Comparison of ENCODE assay signal across 15 mouse cellular contexts in genomic region chr6:114261609-114262008, GRCm38 (mm10). TPM values are rescaled to one million over a fixed set of nuclear protein-coding genes. Genes with fewer than 3 reads are reported as not detected.
DNase-seq lines count a peak whose midpoint lies in the region; ATAC-seq lines count a peak whose summit lies in the region.
"Had no signal": no experiment of that assay in that cellular context is flagged by ENCODE, and none has a peak within 500 bp of the region (broad histone marks: within the 10 kb centered on the region; RNA-seq: fewer than 3 reads in every experiment).

No protein-coding gene starts in this region.

- intact Hi-C loops in left cerebral cortex, postnatal 4 days (cut with DNase I), result no loop called here

- peak; percentile 27; the same call in 1 of the 2 replicates for ATAC-seq in forebrain, embryonic 14.5 days
- 0 out of 2 replicates have a peak, but pooled peaks have one; percentile 23 for ATAC-seq in hindbrain, embryonic 13.5 days (ENCODE audit: low FRiP score)
- ATAC-seq: CD4-positive, CD25-positive, alpha-beta regulatory T cell, adult 4 months; liver, postnatal 0 days had no signal

- peak overlapping the region; percentile 32; the same call in 1 of the 2 replicates for H3K9ac ChIP-seq in forebrain, embryonic 14.5 days (ENCODE audit: low read length)
- H3K9ac ChIP-seq in hindbrain, embryonic 13.5 days, result 0 out of 2 replicates have a peak overlapping the region, but pooled peaks have one; percentile 35
- H3K9ac ChIP-seq: heart, embryonic 15.5 days; limb, embryonic 15.5 days; liver, postnatal 0 days had no signal

- H3K27ac ChIP-seq in forebrain, embryonic 14.5 days (ENCODE audit: low read depth, low read length), result peak overlapping the region; percentile 27; the same call in 1 of the 2 replicates
- peak overlapping the region; percentile 52; the same call in 1 of the 2 replicates for H3K27ac ChIP-seq in hindbrain, embryonic 13.5 days
- H3K27ac ChIP-seq: heart, embryonic 15.5 days; limb, embryonic 15.5 days had no signal

- H3K4me1 ChIP-seq in forebrain, embryonic 14.5 days (ENCODE audit: control insufficient read depth, insufficient read depth, low read length), result peaks cover 27% of the 10 kb centered on the region
- H3K4me1 ChIP-seq in hindbrain, embryonic 13.5 days (replicated peaks), result peaks cover 78% of the 10 kb centered on the region

- H3K9me3 ChIP-seq in forebrain, embryonic 14.5 days (replicated peaks; ENCODE audit: control insufficient read depth, low read length), result no peaks in the 10 kb centered on the region
- H3K9me3 ChIP-seq in hindbrain, embryonic 13.5 days, result no peaks in the 10 kb centered on the region
- H3K9me3 ChIP-seq: heart, embryonic 15.5 days; limb, embryonic 15.5 days had no signal

- peak; percentile 81 for DNase-seq in left cerebral cortex, postnatal 4 days
- DNase-seq in left cerebral cortex, adult 11 months (ENCODE audit: low spot score), result no peak
- DNase-seq in forebrain, embryonic 14.5 days (ENCODE audit: low spot score), result peak; percentile 42
- peak; percentile 85 for DNase-seq in retina, embryonic 14.5 days (ENCODE audit: low spot score)
- no peak for DNase-seq in urinary bladder, postnatal 4 days (ENCODE audit: low spot score in 2 of 2)
- DNase-seq in urinary bladder, postnatal 36 days (ENCODE audit: low spot score in 2 of 2), result no peak
- DNase-seq: adrenal gland, postnatal 10 days; kidney, adult 2 months; liver, postnatal 0 days; thymus, adult 2 months had no signal

- H3K4me2 ChIP-seq in forebrain, embryonic 14.5 days (ENCODE audit: low read length), result no peak overlapping the region
- no peak overlapping the region for H3K4me2 ChIP-seq in hindbrain, embryonic 13.5 days
- H3K4me2 ChIP-seq: heart, embryonic 15.5 days; limb, embryonic 15.5 days had no signal

- no peaks in the 10 kb centered on the region for H3K36me3 ChIP-seq in forebrain, embryonic 14.5 days (ENCODE audit: control insufficient read depth, insufficient read depth, low read length)
- no peaks in the 10 kb centered on the region for H3K36me3 ChIP-seq in hindbrain, embryonic 13.5 days
- H3K36me3 ChIP-seq: heart, embryonic 15.5 days; limb, embryonic 15.5 days had no signal

- no peaks in the 10 kb centered on the region for H3K27me3 ChIP-seq in forebrain, embryonic 14.5 days (replicated peaks; ENCODE audit: control insufficient read depth, insufficient read depth, low read length)
- H3K27me3 ChIP-seq in hindbrain, embryonic 13.5 days, result 0 out of 2 replicates have a peak, but pooled peaks cover 2% of the 10 kb centered on the region

- H3K4me3 ChIP-seq in forebrain, embryonic 14.5 days (ENCODE audit: low read depth, low read length), result no peak overlapping the region
- H3K4me3 ChIP-seq in hindbrain, embryonic 13.5 days, result no peak overlapping the region
- H3K4me3 ChIP-seq: heart, embryonic 15.5 days; limb, embryonic 15.5 days had no signal

- 47% methylated on average over 6 of the region's 6 CpGs for WGBS in forebrain, embryonic 14.5 days
- 50% methylated on average over 6 of the region's 6 CpGs for WGBS in hindbrain, embryonic 13.5 days

RNA-seq across cellular contexts. Expression of gene Slc6a1, which starts 20.8 kb away (rescaled TPM):
- total RNA-seq in left cerebral cortex, postnatal 4 days (2021), result 100 to 1,000 TPM; 190 to 242 TPM
- 74.0 and 95.1 TPM in 2 replicates for polyA plus RNA-seq in forebrain, embryonic 14.5 days (2014; fragmentation: Nextera tagmentation; extraction: Ambion mirVana)
- 78.0 and 87.2 TPM in 2 replicates for polyA plus RNA-seq in hindbrain, embryonic 13.5 days (2015; fragmentation: Nextera tagmentation; extraction: Ambion mirVana)
- total RNA-seq: MEL had no signal
- polyA plus RNA-seq: liver, postnatal 0 days had no signal

Comparison
In these comparisons a context has a peak if more than half of its experiments do, and no peak if none do; other contexts are left out.
1. DNase-seq: peak in left cerebral cortex, postnatal 4 days (single experiment), forebrain, embryonic 14.5 days (single experiment) and retina, embryonic 14.5 days (single experiment); none in left cerebral cortex, adult 11 months (single experiment), urinary bladder, postnatal 4 days (0 of 2) and urinary bladder, postnatal 36 days (0 of 2).